Mouse (Mus musculus): ENCODE measurements at regions not wholly inside any gene's neighbourhood (a gene's known extent, or its start where the extent isn't known, plus 50 kb on each side); places are given as distances from the start of the nearest gene placed in this dataset.
"Not testable (repeated sequence)": the region's sequence is repeated elsewhere in the genome, so short reads cannot be mapped to it uniquely, and the experiment has no call there.

DNA sequence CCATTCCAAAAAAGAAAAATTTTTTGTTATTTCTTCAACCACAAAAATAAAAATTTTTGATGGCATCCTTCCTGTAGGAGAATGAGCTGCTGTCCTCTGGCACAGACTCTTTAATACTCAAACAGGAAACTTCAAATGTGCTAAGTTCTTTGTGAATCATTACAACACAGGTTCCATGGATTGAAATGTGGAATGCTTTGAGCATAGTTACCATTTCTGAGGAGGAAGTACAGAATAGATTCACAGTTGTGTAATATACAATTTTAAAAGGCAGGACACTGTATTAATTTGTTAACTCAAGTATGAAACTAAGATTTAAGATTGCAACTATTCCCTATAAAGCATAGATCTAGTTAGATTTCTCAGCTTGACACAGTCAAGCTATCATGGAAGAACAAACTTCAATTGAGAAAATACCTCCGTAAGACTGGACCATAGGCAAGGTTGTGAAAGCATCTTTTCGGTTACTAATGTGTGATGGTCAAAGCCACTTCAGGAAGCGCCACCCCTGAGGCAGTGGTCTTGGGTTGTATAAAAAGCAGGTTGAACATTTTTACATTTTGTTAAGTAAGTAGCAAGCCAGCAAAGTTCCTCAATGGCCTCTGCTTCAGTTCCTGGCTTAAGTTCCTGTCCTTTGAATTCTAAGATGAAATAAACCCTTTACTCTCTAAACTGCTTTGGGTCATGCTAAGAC lies 354.0 kb upstream of the B3galt2 start:
- DNase-seq, result no peak

DNA sequence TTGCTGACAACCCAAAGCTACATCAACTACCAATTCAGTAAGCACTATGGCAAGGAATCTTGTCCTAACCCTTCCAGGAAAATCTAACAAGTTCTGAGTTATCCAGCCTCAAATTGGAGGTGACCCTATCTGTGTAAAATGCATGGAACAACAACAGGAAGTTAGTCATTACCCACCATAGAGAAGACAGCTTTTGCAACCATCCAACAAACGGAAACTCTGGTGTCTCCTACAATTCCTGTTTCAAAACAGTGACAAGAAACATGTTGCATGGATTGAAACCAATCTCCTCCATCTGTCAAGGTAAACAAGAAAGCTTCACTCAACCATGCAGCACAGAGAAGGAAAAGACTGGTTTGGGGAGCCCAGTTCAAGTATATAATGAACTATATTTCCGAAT lies 353.0 kb upstream of the B3galt2 start:
- DNase-seq, result no peak

DNA sequence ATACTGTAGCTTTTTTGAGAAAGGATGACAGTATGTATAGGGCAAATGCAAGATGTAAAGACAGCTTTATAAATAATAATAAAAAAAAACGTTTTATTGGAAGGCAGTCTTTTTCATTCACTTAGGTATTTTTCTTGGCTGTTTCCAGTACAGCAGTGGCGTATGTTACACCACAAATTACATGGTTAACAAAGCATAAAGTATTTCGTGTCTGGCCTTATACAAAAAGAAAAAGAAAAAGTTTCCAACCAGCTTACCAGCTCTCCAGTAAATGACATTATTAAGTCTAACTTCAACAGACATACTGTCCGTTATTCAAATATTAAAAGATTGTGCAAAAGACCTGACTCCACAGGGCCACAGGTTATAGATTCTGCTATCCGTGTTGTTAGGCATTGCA lies 343.9 kb upstream of the B3galt2 start:
- DNase-seq, result no peak

DNA sequence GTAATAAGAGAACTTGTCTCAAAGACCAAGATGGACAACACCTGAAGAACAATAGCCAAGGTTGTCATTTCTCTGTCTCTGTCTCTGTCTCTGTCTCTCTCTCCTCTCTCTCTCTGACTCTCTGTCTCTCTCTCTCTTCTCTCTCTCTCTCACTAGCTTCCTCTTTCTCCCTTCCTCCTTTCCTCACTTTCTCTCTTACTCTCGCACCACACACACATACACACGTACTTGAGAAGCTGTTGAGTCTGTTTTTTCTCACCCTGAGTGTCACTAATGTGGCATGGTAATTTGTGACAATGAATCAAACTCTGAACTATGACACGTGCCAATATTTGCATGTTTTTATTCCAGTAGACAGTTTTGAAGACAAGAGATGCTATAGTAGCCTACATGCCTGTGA lies 333.1 kb upstream of the B3galt2 start:
- DNase-seq, result no peak

DNA sequence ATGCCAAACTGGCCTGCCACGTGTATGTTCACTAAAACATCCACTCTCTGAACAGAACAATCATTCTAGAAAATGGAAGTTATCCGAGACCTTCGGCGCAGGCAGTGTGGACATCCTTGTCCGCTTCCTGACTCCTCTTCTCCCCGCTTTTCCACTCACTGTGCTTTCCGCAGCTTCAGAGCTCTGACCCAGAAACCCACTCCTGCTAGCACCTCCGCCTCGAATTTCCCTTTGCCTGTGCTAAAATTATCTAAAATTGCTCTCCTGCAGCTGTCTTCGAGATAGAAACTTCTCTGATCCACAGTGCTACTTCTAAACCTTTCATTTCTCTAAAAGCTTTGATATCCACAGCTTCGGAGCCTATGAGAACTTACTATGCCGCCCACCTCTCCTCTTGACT lies 322.1 kb upstream of the B3galt2 start:
- DNase-seq, result no peak

DNA sequence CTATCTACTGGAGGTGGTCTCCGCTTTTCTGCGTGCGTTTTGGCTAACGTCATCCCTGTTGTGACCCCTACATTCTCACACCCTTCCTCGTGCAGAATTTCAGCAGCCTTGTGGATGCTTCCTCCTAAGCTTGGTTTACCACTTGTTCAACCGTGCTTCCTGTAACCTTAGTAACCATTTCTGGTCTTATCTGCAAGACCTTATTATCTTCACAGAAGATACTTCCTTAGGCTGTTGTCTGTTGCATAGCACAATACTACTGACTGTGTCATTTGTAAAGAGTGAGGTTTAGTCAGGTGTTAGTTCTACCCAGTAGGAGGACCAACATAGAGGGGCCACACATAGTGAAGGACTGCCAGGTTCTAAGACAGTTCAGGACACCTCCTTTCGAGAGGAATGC lies 320.9 kb upstream of the B3galt2 start:
- DNase-seq, result no peak

DNA sequence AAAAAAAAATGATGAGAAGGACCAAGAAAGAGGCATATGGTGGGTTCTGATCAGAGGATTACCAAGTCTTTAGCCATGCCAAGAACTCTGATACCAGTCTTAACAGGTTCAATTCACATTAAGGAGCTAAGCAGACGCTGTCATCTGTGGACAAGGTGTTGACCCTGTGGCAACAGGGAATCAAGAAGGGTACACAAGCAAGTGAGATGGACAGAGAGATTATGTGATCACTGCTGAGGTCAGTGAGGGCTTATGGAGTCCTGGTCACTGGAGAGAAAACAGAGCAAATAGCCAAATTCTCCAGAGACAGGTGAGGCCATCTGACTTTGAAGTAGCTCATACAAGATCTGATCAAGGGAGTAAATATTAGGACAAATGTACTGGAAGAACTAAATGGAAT lies 289.1 kb upstream of the B3galt2 start:
- DNase-seq, result no peak

DNA sequence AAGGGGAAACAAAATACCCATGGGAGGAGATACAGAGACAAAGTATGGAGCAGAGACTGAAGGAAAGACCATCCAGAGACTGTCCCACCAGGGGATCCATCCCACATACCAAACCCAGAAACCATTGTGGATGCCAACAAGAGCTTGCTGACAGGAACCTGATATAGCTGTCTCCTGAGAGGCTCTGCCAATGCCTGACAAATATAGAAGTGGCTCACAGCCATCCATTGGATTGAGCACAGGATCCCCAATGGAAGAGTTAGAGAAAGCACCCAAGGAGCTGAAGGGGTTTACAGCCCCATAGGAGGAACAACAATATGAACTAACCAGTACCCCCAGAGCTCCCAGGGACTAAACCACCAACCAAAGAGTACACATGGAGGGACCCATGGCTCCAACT lies 280.2 kb upstream of the B3galt2 start:
- DNase-seq, result not testable (repeated sequence)

DNA sequence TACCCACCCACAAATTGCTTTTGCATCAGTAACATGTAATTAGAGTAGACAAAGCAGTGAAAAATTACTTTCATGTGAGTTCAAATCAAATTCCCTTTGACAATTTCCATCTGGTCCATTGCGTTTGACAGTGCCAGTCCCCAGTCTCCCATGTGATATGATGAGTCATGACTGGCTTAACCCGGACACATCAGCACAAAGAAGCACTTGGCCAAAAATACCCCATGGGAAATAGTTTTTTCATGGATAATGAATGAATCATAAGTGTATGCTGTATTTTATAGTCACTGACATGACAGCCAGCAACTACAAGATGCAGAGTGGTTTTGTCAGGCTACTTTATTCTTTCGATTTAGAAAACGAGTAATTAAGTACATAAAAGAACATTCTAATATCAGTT lies 248.6 kb upstream of the B3galt2 start:
- DNase-seq, result no peak

Data from lung, postnatal 36 days (tissue).